Mouse (Mus musculus) C2C12 (cell line): ENCODE results near the gene Lig1. TPM values are rescaled to one million over a fixed set of nuclear protein-coding genes. Genes with fewer than 3 reads are reported as not detected.
"Not testable (repeated sequence)": the region's sequence is repeated elsewhere in the genome, so short reads cannot be mapped to it uniquely, and the experiment has no call there.

Source experiments
- H3K27me3 ChIP-seq: one replicate; pipeline ENCODE4 v1.6.1; 2011; ENCODE audit not compliant: control insufficient read depth, insufficient read depth, insufficient read length
- H3K36me3 ChIP-seq: one replicate; pipeline ENCODE4 v1.6.1; 2011; ENCODE audit not compliant: control insufficient read depth, insufficient read depth
- H3K4me3 ChIP-seq: one replicate; pipeline ENCODE4 v1.5.1; 2011; ENCODE audit warnings: mild to moderate bottlenecking, control low read depth; ENCODE audit not compliant: poor library complexity, insufficient read depth, severe bottlenecking
- H3K79me2 ChIP-seq: one replicate; pipeline ENCODE4 v1.6.1; 2011; ENCODE audit not compliant: control insufficient read depth, insufficient read depth
- H3K79me3 ChIP-seq: one replicate; pipeline ENCODE4 v1.6.1; 2011; ENCODE audit warnings: low read depth, control low read depth
- H3ac ChIP-seq: one replicate; pipeline ENCODE3; 2011; ENCODE audit warnings: low read depth; ENCODE audit not compliant: control insufficient read depth, insufficient read length
- CEBPB ChIP-seq: IDR thresholded peaks from one replicate; pipeline ENCODE4 v1.6.1; 2011; ENCODE audit warnings: low read depth, mild to moderate bottlenecking, control low read depth, moderate library complexity
- CTCF ChIP-seq: IDR thresholded peaks from one replicate; pipeline ENCODE4 v1.5.1; 2011; ENCODE audit not compliant: control insufficient read depth, insufficient read depth, insufficient read length
- FOSL1 ChIP-seq: IDR thresholded peaks from one replicate; pipeline ENCODE4 v1.8.0; 2011; ENCODE audit warnings: mild to moderate bottlenecking, low read length; ENCODE audit not compliant: poor library complexity, insufficient read depth, severe bottlenecking
- MAX ChIP-seq: IDR thresholded peaks from one replicate; pipeline ENCODE4 v1.6.1; 2011; ENCODE audit warnings: mild to moderate bottlenecking, control low read depth
- MYOD1 ChIP-seq: IDR thresholded peaks from one replicate; pipeline ENCODE4 v1.6.1; 2011; ENCODE audit warnings: low read depth; ENCODE audit not compliant: control insufficient read depth, insufficient read length
- MYOG ChIP-seq: IDR thresholded peaks from one replicate; pipeline ENCODE4 v1.6.1; 2011; ENCODE audit not compliant: control insufficient read depth, insufficient read length; ENCODE audit errors: extremely low read depth
- USF1 ChIP-seq: IDR thresholded peaks from one replicate; pipeline ENCODE4 v1.6.1; 2011; ENCODE audit warnings: low read depth, mild to moderate bottlenecking, control low read depth, moderate library complexity
- polyA plus RNA-seq: library from polyadenylated mRNA; unstranded; fragments of >200 nt; fragmentation: generic; extraction: Trizol; gene quantifications from one replicate; pipeline ENCODE4 v1.2.1, GENCODE M21; 2012; ENCODE audit warnings: missing spikeins

Lig1 gene
- polyA plus RNA-seq, 1 experiment, result 73.4 TPM

- no peaks in the 10 kb centered on the region for H3K79me3 ChIP-seq
- TF ChIP-seq FOSL1 (no peak), CTCF (no peak), USF1 (no peak), MYOG (no peak), MYOD1 (no peak), MAX (no peak), CEBPB (no peak)
- H3ac ChIP-seq, result no peak overlapping the region
- H3K36me3 ChIP-seq, result peaks cover 18% of the 10 kb centered on the region
- H3K27me3 ChIP-seq, result no peaks in the 10 kb centered on the region
- no peak overlapping the region for H3K4me3 ChIP-seq
- H3K79me2 ChIP-seq, result no peaks in the 10 kb centered on the region
Measured at GRCm38 (mm10) chr7:13271704-13272103, 5.4 kb upstream of the Lig1 start.

- peaks cover 17% of the 10 kb centered on the region for H3K79me3 ChIP-seq
- H3K27me3 ChIP-seq, result no peaks in the 10 kb centered on the region
- peaks cover 33% of the 10 kb centered on the region for H3K79me2 ChIP-seq
- peak overlapping the region; percentile 37 for H3K4me3 ChIP-seq
- TF ChIP-seq MYOG, result no peak
- no peak for TF ChIP-seq MAX
- no peak for TF ChIP-seq USF1
- no peak for TF ChIP-seq CTCF
- no peak for TF ChIP-seq MYOD1
- H3ac ChIP-seq, result peak overlapping the region; percentile 70
- H3K36me3 ChIP-seq, result peaks cover 29% of the 10 kb centered on the region
Measured at GRCm38 (mm10) chr7:13277833-13278232, 750 bp downstream of the Lig1 start.

- peak within 1 kb of the TSS; percentile 37 for H3K4me3 ChIP-seq
- peaks cover 29% of the 10 kb centered on the region for H3K36me3 ChIP-seq
- no peaks in the 10 kb centered on the region for H3K27me3 ChIP-seq
Measured at GRCm38 (mm10) chr7:13278308-13278891, 1.3 kb downstream of the Lig1 start, which contains the start of gene Zswim9. Gene Zswim9, minus strand, starts transcription at chr7:13278721.

GRCm38 (mm10) chr7:13278957-13279356, 1.9 kb downstream of the Lig1 start:
- peaks cover 33% of the 10 kb centered on the region for H3K79me2 ChIP-seq
- H3K27me3 ChIP-seq, H3ac ChIP-seq: not testable (repeated sequence)
- peak overlapping the region; percentile 37 for H3K4me3 ChIP-seq
- peaks cover 17% of the 10 kb centered on the region for H3K79me3 ChIP-seq
- peaks cover 32% of the 10 kb centered on the region for H3K36me3 ChIP-seq

More at GRCm38 (mm10) chr7:13278308-13278891, 1.3 kb downstream of the Lig1 start, which contains the start of gene Zswim9:
- TF ChIP-seq FOSL1 (no peak), MAX (peak; percentile 71), CEBPB (no peak)
- peaks cover 17% of the 10 kb centered on the region for H3K79me3 ChIP-seq
- peak within 1 kb of the TSS; percentile 70 for H3ac ChIP-seq
- H3K79me2 ChIP-seq, result peaks cover 33% of the 10 kb centered on the region

- no peak overlapping the region for H3K4me3 ChIP-seq
- no peaks in the 10 kb centered on the region for H3K79me3 ChIP-seq
- H3K27me3 ChIP-seq, result no peaks in the 10 kb centered on the region
- no peaks in the 10 kb centered on the region for H3K79me2 ChIP-seq
- peaks cover 63% of the 10 kb centered on the region for H3K36me3 ChIP-seq
- TF ChIP-seq MYOD1 (no peak), USF1 (no peak), MAX (no peak), MYOG (no peak), CTCF (no peak), CEBPB (no peak), FOSL1 (no peak)
- no peak overlapping the region for H3ac ChIP-seq
Measured at GRCm38 (mm10) chr7:13288621-13289020, 11.5 kb downstream of the Lig1 start.

- no peaks in the 10 kb centered on the region for H3K27me3 ChIP-seq
- TF ChIP-seq CEBPB (no peak), MYOG (no peak)
- H3K36me3 ChIP-seq, result peaks cover 66% of the 10 kb centered on the region
Measured at GRCm38 (mm10) chr7:13290041-13290675, 13.1 kb downstream of the Lig1 start.

More at GRCm38 (mm10) chr7:13290041-13290675, 13.1 kb downstream of the Lig1 start:
- no peak overlapping the region for H3K4me3 ChIP-seq
- H3ac ChIP-seq, result no peak overlapping the region
- no peaks in the 10 kb centered on the region for H3K79me3 ChIP-seq
- H3K79me2 ChIP-seq, result no peaks in the 10 kb centered on the region
